Mouse (Mus musculus) urinary bladder, postnatal 36 days (tissue): ENCODE measurements at regions not wholly inside any gene's neighbourhood (a gene's known extent, or its start where the extent isn't known, plus 50 kb on each side); places are given as distances from the start of the nearest gene placed in this dataset.

Experiments used
- DNase-seq, 2 experiments: peaks; one replicate each; pipeline ENCODE4 v3.0.0; 2022; ENCODE audit warnings: low spot score in 2 of 2, mixed read lengths in 1 of 2

- no peak for DNase-seq
Observed at GRCm38 (mm10) chr1:151045334-151045733, 52.1 kb upstream of the Hmcn1 start.

GRCm38 (mm10) chr1:151046626-151047025 lies 53.4 kb upstream of the Hmcn1 start:
- DNase-seq: no peak

- no peak for DNase-seq
Observed at GRCm38 (mm10) chr1:151049726-151050506, 56.7 kb upstream of the Hmcn1 start.

GRCm38 (mm10) chr1:151050507-151050816 lies 57.2 kb upstream of the Hmcn1 start:
- no peak for DNase-seq

GRCm38 (mm10) chr1:151053268-151053667 lies 60.0 kb upstream of the Hmcn1 start:
- DNase-seq: no peak

- DNase-seq: no peak
Observed at GRCm38 (mm10) chr1:151055396-151055795, 62.2 kb upstream of the Hmcn1 start.

DNA sequence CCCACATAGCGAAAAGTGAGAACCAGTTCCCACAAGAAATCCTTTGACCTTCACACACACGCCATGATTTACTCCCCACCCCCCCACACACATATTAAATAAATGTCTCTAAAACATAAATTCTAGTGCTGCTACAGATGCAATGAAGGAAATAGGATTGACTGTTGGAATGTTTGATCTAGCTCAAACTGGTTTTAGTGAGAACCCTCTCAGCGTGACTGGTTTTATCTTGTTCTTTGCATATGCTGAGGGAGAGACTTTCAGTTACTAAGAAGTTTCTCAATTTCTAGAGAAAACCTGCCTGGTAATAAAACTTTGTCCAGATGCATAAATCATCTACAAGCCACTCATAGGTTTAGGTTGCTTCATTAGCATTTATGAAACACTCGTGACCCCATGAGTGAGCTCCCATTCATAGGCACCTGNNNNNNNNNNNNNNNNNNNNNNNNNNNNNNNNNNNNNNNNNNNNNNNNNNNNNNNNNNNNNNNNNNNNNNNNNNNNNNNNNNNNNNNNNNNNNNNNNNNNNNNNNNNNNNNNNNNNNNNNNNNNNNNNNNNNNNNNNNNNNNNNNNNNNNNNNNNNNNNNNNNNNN lies 66.4 kb upstream of the Hmcn1 start:
- DNase-seq: no peak

- DNase-seq: no peak
Observed at GRCm38 (mm10) chr1:151065090-151065567, 71.9 kb upstream of the Hmcn1 start.

DNA sequence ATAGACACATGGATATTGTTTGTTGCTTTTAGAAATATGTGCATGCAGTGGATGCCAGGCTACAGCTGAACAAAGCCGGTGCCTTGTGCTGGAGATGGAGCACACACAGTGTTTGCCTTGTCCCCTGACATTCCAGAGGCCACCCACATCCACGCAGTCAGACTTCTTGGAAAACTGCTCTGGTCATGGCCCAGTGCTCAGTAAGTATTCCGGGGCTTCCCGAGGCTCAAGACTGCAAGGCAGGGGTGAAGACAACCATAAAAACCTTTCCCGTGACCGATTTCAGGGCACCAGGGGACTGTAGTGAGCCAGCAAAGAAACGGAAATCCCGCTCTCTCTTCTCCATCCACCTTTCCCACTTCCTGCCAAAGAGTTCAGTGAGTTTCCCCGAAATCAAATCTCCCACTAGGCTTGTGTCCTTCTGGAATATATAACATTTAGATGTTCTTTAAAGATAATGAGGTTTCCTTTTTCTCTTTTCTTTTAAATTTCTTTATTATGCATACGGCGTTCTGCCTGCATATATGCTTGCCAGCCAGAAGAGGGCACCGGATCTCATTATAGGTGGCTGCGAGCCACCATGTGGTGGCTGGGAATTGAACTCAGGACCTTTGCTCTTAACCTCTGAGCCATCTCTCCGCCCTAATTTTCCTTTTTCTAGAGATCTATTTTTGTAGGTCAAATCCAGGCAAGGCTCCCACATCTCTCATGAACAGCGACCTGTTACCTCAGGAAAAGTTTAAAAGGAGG lies 73.3 kb upstream of the Hmcn1 start:
- no peak for DNase-seq

- DNase-seq: no peak
Observed at GRCm38 (mm10) chr1:151074508-151075314, 81.5 kb upstream of the Hmcn1 start.

GRCm38 (mm10) chr1:151075541-151075940 lies 82.3 kb upstream of the Hmcn1 start:
- DNase-seq: no peak

- peak; percentile 63 to 77 for DNase-seq
Observed at GRCm38 (mm10) chr1:151078909-151079522, 85.8 kb upstream of the Hmcn1 start.

DNA sequence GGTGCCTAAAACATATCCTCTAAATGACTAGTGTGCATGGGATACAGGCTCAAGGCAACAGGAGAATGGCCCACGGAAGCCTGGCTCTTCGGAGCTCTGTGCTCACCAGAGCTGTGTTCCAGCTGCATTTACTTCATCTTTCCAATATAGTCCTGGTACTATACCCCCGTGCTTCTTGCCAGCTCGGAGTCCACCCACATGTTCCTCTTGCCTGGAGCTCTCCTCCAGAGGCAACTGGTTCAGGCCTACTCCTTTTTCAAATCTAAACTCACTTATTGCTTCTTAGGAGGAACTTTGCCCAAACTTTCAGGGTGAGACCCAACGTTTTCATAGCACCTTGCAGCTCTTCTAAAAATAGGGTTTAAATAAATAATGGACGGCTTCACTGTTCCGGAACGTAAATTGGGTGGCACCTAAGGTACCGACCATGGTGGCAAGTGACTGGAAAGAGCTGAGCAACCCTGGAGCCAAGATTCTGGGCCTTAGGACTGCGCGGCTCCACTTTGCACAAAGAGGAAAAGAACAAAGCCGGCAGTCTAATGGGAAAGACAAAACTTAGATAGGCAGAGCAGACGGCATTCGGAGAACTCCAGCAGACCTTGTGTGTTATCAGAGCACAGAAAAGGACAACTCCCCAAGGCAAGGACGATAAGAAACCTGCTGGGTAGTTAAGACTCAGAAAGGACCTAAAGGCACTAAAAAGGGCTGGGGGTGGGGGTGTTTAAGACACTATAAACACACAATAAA lies 86.6 kb upstream of the Hmcn1 start:
- no peak for DNase-seq

- no peak for DNase-seq
Observed at GRCm38 (mm10) chr1:151080510-151080980, 87.3 kb upstream of the Hmcn1 start.

GRCm38 (mm10) chr1:151082510-151083033 lies 89.3 kb upstream of the Hmcn1 start:
- no peak for DNase-seq

DNA sequence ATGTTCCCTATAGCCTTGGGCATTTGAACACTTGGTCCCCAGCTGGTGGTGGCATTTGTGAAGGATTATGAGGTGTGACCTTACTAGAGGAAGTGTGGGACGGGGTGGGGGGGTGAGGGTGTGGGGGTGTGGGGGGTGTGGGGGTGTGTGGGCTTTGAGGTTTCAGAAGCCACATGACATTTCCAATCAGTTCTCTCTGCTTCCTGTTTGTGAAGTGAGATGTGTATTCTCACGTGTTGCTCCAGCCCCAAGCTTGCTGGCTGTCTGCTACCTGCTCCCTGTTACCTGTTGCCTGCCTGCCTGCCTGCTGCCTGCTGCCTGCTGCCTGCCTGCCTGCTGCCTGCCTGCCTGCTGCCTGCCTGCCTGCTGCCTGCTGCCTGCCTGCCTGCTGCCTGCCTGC lies 90.6 kb upstream of the Hmcn1 start:
- no peak for DNase-seq

GRCm38 (mm10) chr1:151086111-151086859 lies 93.0 kb upstream of the Hmcn1 start:
- no peak for DNase-seq

DNA sequence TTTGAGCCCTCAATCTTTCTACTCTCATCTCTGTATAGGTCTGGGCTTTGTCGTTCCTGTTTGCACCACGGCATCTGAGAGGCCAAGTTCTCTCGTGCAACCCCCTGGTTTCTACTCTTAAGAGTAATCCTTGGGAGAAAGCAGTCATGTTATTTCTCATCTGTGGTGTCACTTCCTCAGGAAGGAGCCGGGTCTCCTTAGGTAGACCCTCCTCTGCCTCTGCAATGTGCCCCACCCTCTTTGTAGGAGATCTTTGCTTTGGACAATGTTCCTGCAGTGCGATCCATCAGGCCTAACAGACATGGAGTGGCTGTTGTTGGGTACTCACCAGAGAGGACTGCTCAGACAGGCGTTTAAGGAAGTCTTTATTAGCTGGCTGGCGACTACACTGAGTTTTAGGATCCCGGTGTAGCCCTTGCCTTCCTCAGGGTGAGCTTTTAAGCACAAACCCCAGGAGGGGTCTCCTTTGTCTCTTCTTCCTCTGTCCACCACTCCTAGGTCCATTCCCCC lies 94.0 kb upstream of the Hmcn1 start:
- no peak for DNase-seq

DNA sequence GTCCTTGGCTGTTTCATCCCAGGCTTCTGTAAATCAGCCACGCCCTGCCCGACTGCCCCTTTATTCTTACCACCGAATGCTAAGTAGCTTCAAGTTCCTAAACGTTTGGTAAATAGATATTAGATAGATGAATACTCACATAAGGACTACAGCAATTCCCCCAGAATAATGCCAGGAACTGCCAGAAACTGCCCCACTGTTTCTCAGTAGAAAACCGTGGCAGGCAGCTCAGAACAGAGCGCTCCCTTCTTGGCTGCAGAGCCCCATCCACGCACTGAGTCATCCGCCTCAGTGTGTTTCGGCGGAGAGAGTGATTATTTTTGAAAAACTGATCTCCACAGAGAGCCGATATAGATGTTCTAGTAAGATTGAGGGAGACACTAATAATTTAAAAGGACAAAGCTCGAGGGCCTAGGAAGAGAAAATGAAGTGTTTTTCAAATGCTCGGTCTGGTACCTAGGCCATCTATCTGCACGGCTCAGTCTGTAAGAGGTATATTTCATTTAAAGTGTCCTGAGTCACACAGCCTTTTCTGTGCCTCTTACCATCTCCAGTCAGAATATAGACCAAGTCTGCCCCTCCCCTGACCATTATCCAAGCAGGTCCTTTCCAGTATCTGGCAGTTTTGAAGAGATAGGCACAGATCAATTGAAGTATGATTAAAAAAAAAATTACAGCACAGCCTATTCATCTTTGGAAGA lies 94.4 kb upstream of the Gm47985 start:
- no peak for DNase-seq
